ENCODE assay signal across 22 mouse cellular contexts in the genomic region with DNA sequence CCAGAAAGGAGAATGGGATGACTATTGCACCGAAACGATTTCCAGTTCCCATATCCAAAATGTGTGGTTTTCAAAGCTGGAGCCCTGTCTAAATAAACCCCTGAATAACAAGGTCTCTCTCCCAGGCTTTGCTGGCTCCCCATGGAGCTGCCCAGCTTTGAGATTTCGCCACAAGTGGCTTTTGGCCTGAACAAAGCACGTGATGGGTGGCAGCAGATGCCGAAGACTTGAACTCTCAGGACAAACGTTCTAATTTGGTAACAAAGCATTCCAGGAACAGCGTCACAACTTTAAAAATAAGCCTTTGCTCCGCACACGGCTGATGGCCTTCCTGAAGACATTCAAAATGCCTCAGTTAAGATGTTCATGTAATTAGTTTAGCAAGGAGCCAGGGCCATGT.
A peak's percentile ranks its signal among the peaks of the same experiment; 100 is the strongest.
DNase-seq lines count a peak whose midpoint lies in the region; ATAC-seq lines count a peak whose summit lies in the region.
"Had no signal": no experiment of that assay in that cellular context is flagged by ENCODE, and none has a peak within 500 bp of the region (broad histone marks: within the 10 kb centered on the region; RNA-seq: fewer than 3 reads in every experiment).

No protein-coding gene starts in this region.

- 82% methylated on average over 9 of the region's 9 CpGs for WGBS in intestine, embryonic 16.5 days
- 59% methylated on average over 9 of the region's 9 CpGs for WGBS in forebrain, embryonic 15.5 days

- H3K27ac ChIP-seq in intestine, embryonic 16.5 days (ENCODE audit: low read length), result no peak overlapping the region
- H3K27ac ChIP-seq in forebrain, embryonic 15.5 days (replicated peaks), result no peak overlapping the region
- H3K27ac ChIP-seq: embryonic facial prominence, embryonic 15.5 days; hindbrain, embryonic 15.5 days; intestine, embryonic 15.5 days; liver, embryonic 14.5 days; midbrain, embryonic 12.5 days; neural tube, embryonic 13.5 days; stomach, postnatal 0 days had no signal

- no peaks in the 10 kb centered on the region for H3K27me3 ChIP-seq in intestine, embryonic 16.5 days (replicated peaks; ENCODE audit: control insufficient read depth, insufficient read depth, low read length)
- no peaks in the 10 kb centered on the region for H3K27me3 ChIP-seq in forebrain, embryonic 15.5 days
- H3K27me3 ChIP-seq: embryonic facial prominence, embryonic 15.5 days; hindbrain, embryonic 15.5 days; intestine, embryonic 15.5 days; neural tube, embryonic 13.5 days; Patski had no signal

- DNase-seq in gastrocnemius, adult 18-20 months (ENCODE audit: low spot score), result peak; percentile 13
- no peak for DNase-seq in gastrocnemius, postnatal 14 days
- peak; percentile 14 for DNase-seq in adrenal gland, adult 8-10 months
- peak; percentile 49 for DNase-seq in heart, adult 8-10 months (ENCODE audit: low spot score)
- DNase-seq in heart, postnatal 25 days (ENCODE audit: low spot score), result peak; percentile 1
- DNase-seq in right cerebral cortex, postnatal 10 days (ENCODE audit: low spot score in 2 of 2), result no peak
- DNase-seq: cerebellum, postnatal 10 days; embryo, embryonic 11 days; forebrain, postnatal 0 days; gastrocnemius, postnatal 10 days; right cerebral cortex, postnatal 4 days had no signal

- no peak overlapping the region for H3K4me3 ChIP-seq in intestine, embryonic 16.5 days (ENCODE audit: low read length)
- no peak overlapping the region for H3K4me3 ChIP-seq in forebrain, embryonic 15.5 days
- H3K4me3 ChIP-seq: embryonic facial prominence, embryonic 15.5 days; hindbrain, embryonic 15.5 days; intestine, embryonic 15.5 days; midbrain, embryonic 12.5 days; neural tube, embryonic 13.5 days had no signal

- intact Hi-C loops in gastrocnemius, postnatal 14 days (cut with DNase I; ENCODE audit: low total_unique reads), result no loop called here
- intact Hi-C loops in heart, postnatal 25 days (cut with DNase I), result no loop called here

- no peaks in the 10 kb centered on the region for H3K9me3 ChIP-seq in intestine, embryonic 16.5 days (ENCODE audit: control insufficient read depth, low read length)
- no peaks in the 10 kb centered on the region for H3K9me3 ChIP-seq in forebrain, embryonic 15.5 days
- H3K9me3 ChIP-seq: embryonic facial prominence, embryonic 15.5 days; hindbrain, embryonic 15.5 days; intestine, embryonic 15.5 days; midbrain, embryonic 12.5 days; neural tube, embryonic 13.5 days had no signal

- H3K9ac ChIP-seq in intestine, embryonic 16.5 days (ENCODE audit: low read depth, low read length), result no peak overlapping the region
- no peak overlapping the region for H3K9ac ChIP-seq in forebrain, embryonic 15.5 days (replicated peaks)
- H3K9ac ChIP-seq: embryonic facial prominence, embryonic 15.5 days; forebrain, postnatal 0 days; hindbrain, embryonic 15.5 days; intestine, embryonic 15.5 days; liver, embryonic 14.5 days; midbrain, embryonic 12.5 days; neural tube, embryonic 13.5 days had no signal

- no peak for ATAC-seq in intestine, embryonic 16.5 days
- no peak for ATAC-seq in forebrain, embryonic 15.5 days (replicated peaks)
- ATAC-seq: CD4-positive, CD25-positive, alpha-beta regulatory T cell, adult 4 months; forebrain, postnatal 0 days; intestine, embryonic 15.5 days; Patski had no signal

- no peaks in the 10 kb centered on the region for H3K36me3 ChIP-seq in intestine, embryonic 16.5 days (ENCODE audit: control insufficient read depth, insufficient read depth, low read length)
- no peaks in the 10 kb centered on the region for H3K36me3 ChIP-seq in forebrain, embryonic 15.5 days
- H3K36me3 ChIP-seq: embryonic facial prominence, embryonic 15.5 days; hindbrain, embryonic 15.5 days; intestine, embryonic 15.5 days; midbrain, embryonic 12.5 days; neural tube, embryonic 13.5 days had no signal

- H3K4me2 ChIP-seq in intestine, embryonic 16.5 days (ENCODE audit: low read depth, low read length), result no peak overlapping the region
- no peak overlapping the region for H3K4me2 ChIP-seq in forebrain, embryonic 15.5 days (replicated peaks)
- H3K4me2 ChIP-seq: embryonic facial prominence, embryonic 15.5 days; hindbrain, embryonic 15.5 days; intestine, embryonic 15.5 days; midbrain, embryonic 12.5 days; neural tube, embryonic 13.5 days had no signal

- H3K4me1 ChIP-seq in intestine, embryonic 16.5 days (ENCODE audit: control insufficient read depth, insufficient read depth, low read length), result no peaks in the 10 kb centered on the region
- H3K4me1 ChIP-seq in forebrain, embryonic 15.5 days, result peaks cover 7% of the 10 kb centered on the region; the same call in 1 of the 2 replicates
- H3K4me1 ChIP-seq: embryonic facial prominence, embryonic 15.5 days; hindbrain, embryonic 15.5 days; intestine, embryonic 15.5 days; neural tube, embryonic 13.5 days had no signal

Comparison
In these comparisons a context has a peak if more than half of its experiments do, and no peak if none do; other contexts are left out.
1. DNase-seq: peak in gastrocnemius, adult 18-20 months (single experiment), adrenal gland, adult 8-10 months (single experiment), heart, adult 8-10 months (single experiment) and heart, postnatal 25 days (single experiment); none in gastrocnemius, postnatal 14 days (single experiment) and right cerebral cortex, postnatal 10 days (0 of 2).